Mouse (Mus musculus) lung, postnatal 0 days (tissue): ENCODE data around the gene Gm43738.

ENCODE experiments used
- CTCF ChIP-seq: IDR thresholded peaks from 2 replicates; pipeline ENCODE4 v1.5.1; 2016; ENCODE audit warnings: antibody characterized with exemption, mild to moderate bottlenecking
- EP300 ChIP-seq: IDR thresholded peaks from 2 replicates; pipeline ENCODE4 v1.6.1; 2016; ENCODE audit warnings: antibody characterized with exemption, mild to moderate bottlenecking, control low read depth

DNA sequence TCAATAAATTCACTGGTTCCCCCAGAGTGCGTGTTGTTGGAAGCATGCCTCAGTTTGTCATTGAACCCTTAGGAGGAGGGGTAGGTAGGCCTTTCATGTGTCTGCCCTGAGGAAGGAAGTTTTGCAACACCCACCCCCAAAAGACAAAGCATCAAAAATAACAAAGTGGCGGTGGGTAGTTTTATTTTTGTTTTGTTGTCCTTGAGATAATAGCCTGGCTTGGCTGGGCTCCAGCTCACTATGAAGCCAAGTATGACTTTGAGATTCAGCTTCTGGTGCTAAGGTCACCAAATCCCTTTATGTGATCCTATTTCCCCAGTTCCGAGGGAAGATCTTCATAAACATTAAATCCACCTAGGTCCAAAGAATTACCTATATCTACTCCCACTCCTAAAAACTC lies 23.3 kb upstream of the Gm43738 start:
- TF ChIP-seq CTCF (no peak), EP300 (peak; percentile 45)
